Mouse (Mus musculus) megakaryocyte progenitor cell, adult 5-6 weeks (primary cell): ENCODE data around the gene Gzmb. TPM values are rescaled to one million over a fixed set of nuclear protein-coding genes. Genes with fewer than 3 reads are reported as not detected.

Source experiments
- total RNA-seq, 2 experiments: library from RNA; stranded (forward) in 1 of 2; stranded (reverse) in 1 of 2; fragments of 157-497, 149-512 nt in 1 of 2; fragments of 200-1000 nt in 1 of 2; gene quantifications; 2 replicates each; pipeline versions ENCODE4 v1.2.3 to v1.2.4; 2015 to 2017

The Gzmb gene
- total RNA-seq, 2 experiments from 2014 or later = 1.1 to 3.5 TPM

Other genes starting within 250 kb of the Gzmb start
- gene Mcpt1, start 244.3 kb downstream of the Gzmb start, total RNA-seq (2015) = not detected in 2 replicates
- gene Mcpt1, start 244.3 kb downstream of the Gzmb start, total RNA-seq (2017) = not detected in 2 replicates
- gene Mcpt9, start 231.8 kb downstream of the Gzmb start, total RNA-seq (2015) = not detected in 2 replicates
- not detected in 2 replicates for gene Mcpt9, start 231.8 kb downstream of the Gzmb start, total RNA-seq (2017)
- gene Mcpt2, start 220.2 kb downstream of the Gzmb start, total RNA-seq (2015) = not detected in 2 replicates
- gene Mcpt2, start 220.2 kb downstream of the Gzmb start, total RNA-seq (2017) = not detected in 2 replicates
- not detected in 2 replicates for gene Mcpt4, start 199.9 kb downstream of the Gzmb start, total RNA-seq (2015)
- not detected in 2 replicates for gene Mcpt4, start 199.9 kb downstream of the Gzmb start, total RNA-seq (2017)
- gene Mcpt8, start 177.0 kb downstream of the Gzmb start, total RNA-seq (2015) = 83.3 and 112 TPM in 2 replicates
- gene Mcpt8, start 177.0 kb downstream of the Gzmb start, total RNA-seq (2017) = 23.6 and 30.6 TPM in 2 replicates
- 4,330 and 4,812 TPM in 2 replicates for gene Ctsg, start 159.7 kb downstream of the Gzmb start, total RNA-seq (2015)
- gene Ctsg, start 159.7 kb downstream of the Gzmb start, total RNA-seq (2017) = 4,060 and 4,327 TPM in 2 replicates
- not detected in 2 replicates for gene Gzme, start 141.6 kb downstream of the Gzmb start, total RNA-seq (2015)
- not detected in 2 replicates for gene Gzme, start 141.6 kb downstream of the Gzmb start, total RNA-seq (2017)
- gene Gzmd, start 129.7 kb downstream of the Gzmb start, total RNA-seq (2015) = 0.37 TPM in 1 of 2 replicates, not detected in the other
- gene Gzmd, start 129.7 kb downstream of the Gzmb start, total RNA-seq (2017) = not detected in 2 replicates
- gene Gzmg, start 102.7 kb downstream of the Gzmb start, total RNA-seq (2015) = not detected in 2 replicates
- gene Gzmg, start 102.7 kb downstream of the Gzmb start, total RNA-seq (2017) = not detected in 2 replicates
- not detected in 2 replicates for gene Gzmn, start 87.7 kb downstream of the Gzmb start, total RNA-seq (2015)
- not detected in 2 replicates for gene Gzmn, start 87.7 kb downstream of the Gzmb start, total RNA-seq (2017)
- gene Gzmf, start 50.8 kb downstream of the Gzmb start, total RNA-seq (2015) = not detected in 2 replicates
- gene Gzmf, start 50.8 kb downstream of the Gzmb start, total RNA-seq (2017) = not detected in 2 replicates
- gene Gzmc, start 27.6 kb downstream of the Gzmb start, total RNA-seq (2015) = not detected in 2 replicates
- not detected in 2 replicates for gene Gzmc, start 27.6 kb downstream of the Gzmb start, total RNA-seq (2017)
- gene Atp12a, start 102.8 kb upstream of the Gzmb start, total RNA-seq (2015) = not detected in 2 replicates
- gene Atp12a, start 102.8 kb upstream of the Gzmb start, total RNA-seq (2017) = not detected in 2 replicates
- 4.4 and 6.4 TPM in 2 replicates for gene Rnf17, start 140.3 kb upstream of the Gzmb start, total RNA-seq (2015)
- gene Rnf17, start 140.3 kb upstream of the Gzmb start, total RNA-seq (2017) = 3.5 and 7.8 TPM in 2 replicates